Mouse (Mus musculus) cerebellum, adult 9-11 months (tissue): ENCODE results near the gene Mlh3.
"Not testable (repeated sequence)": the region's sequence is repeated elsewhere in the genome, so short reads cannot be mapped to it uniquely, and the experiment has no call there.

ENCODE experiments used
- DNase-seq: peaks from one replicate; pipeline ENCODE4 v3.0.0; 2022

Gene Mlh3

GRCm38 (mm10) chr12:85270319-85270718 lies at the start of gene Mlh3:
Gene Mlh3, minus strand, starts transcription at chr12:85270599.
- peak; percentile 97 for DNase-seq

- DNase-seq: peak; percentile 73
These were observed 38.3 kb upstream of the Mlh3 start for GRCm38 (mm10) chr12:85308651-85309050.

GRCm38 (mm10) chr12:85305247-85305892 lies 35.0 kb upstream of the Mlh3 start:
- DNase-seq: peak; percentile 78

DNA sequence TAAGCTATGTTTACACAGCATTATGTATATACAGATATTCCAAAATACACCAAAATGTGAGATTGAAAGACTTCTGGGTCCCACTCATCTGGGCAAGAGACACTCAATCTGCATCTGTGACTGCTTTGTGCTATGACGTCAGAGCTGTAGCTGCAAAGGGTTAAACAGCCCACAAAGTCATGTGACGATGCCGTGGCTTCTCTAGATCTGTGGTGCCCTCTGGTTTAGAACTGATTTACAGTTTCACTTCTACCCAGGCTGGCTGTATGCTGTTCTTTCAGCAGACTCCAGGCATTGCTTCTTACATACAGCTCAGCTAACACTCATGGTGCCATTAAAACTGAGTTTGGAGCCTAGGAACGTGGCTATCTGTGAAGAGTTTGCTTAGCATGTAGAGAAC lies 34.3 kb upstream of the Mlh3 start:
- no peak for DNase-seq

GRCm38 (mm10) chr12:85303256-85303655 lies 32.9 kb upstream of the Mlh3 start:
- no peak for DNase-seq

DNA sequence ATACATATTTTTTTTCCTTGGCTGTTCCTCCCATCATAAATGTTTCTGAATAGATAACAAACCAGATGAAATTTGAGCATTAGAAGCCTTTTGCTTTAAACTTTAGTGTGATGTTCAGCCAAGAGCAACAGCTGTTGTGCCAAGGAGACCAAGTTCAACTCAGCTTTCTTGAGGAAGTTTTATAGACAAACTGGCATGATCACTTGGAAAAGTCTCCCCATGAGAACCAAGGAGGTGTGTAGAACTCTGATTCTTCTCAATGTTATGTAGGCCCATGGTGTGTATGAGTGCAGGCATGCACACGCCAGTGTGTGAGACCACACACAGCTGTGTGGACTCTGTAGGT lies 28.4 kb upstream of the Mlh3 start:
- DNase-seq: no peak

GRCm38 (mm10) chr12:85298127-85298834 lies 27.9 kb upstream of the Mlh3 start:
- DNase-seq: no peak

DNA sequence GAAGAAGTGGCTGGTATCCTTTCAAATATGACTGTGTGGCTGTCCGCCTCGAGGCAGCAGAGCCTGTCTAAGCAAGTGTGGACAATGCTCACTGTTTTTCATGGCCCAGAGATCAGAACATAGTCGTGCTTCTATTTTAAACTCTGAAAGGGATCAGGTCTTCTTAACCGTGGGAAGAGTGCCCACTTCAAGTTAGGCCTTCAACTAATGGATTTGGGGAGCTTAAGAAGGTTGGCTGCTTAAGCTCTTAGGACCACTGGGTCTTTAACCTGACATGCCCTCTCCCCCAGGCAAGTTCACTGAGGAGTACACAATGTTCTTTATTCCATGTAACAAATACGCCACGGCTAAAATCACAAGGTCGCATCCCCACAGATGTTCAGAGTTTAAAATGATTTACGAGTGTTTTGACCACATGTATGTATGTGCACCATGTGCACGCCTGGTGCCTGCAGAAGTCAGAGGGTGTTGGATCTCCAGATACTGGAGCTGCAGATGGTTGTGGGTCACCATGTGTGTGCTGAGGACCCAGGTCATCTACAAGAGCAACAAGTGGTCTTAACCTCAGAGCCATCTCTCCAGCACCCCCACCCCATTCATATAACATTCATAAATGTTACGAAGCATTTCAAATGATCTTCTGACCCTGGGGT lies 27.1 kb upstream of the Mlh3 start:
- DNase-seq: no peak

DNA sequence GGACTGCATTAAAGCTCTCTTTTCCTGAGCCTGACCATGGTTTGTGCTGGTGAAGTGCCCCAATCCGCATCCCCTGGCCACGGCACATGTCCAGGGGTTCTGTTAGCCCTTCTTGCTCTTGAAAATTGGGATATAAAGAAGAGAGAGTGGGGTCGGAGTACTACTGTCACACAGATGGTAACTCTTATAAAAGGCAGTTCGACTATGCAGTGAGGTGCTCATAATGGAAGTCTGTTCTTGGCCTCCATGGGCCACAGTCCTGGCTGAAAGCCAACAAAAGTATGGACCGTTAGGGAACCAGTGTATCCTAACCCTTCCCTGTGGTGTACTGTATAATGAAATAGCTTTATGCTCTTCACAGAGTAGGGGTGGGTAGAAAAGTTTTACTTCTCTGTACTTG lies 26.5 kb upstream of the Mlh3 start:
- no peak for DNase-seq

DNA sequence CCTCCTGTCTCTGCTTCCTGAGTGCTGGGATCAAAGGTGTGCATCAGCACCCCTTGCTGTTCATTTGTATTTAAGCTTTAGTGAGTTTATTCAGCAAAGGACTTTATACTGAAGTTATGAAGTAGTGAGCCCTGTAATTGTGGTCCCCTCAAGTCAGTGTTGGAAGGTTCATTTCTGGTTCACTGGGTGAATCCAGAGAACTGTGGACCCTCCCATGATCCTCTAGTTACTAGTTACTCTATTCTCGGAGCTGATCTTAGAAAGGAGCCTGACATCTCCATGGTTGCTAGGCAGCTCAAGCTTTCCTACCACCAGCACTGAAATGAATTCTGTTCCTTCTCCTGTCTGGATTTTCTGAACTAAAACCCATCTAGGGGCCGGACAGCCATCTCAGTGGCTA lies 25.1 kb upstream of the Mlh3 start:
- DNase-seq: no peak

GRCm38 (mm10) chr12:85292906-85293305 lies 22.5 kb upstream of the Mlh3 start:
- DNase-seq: no peak

DNA sequence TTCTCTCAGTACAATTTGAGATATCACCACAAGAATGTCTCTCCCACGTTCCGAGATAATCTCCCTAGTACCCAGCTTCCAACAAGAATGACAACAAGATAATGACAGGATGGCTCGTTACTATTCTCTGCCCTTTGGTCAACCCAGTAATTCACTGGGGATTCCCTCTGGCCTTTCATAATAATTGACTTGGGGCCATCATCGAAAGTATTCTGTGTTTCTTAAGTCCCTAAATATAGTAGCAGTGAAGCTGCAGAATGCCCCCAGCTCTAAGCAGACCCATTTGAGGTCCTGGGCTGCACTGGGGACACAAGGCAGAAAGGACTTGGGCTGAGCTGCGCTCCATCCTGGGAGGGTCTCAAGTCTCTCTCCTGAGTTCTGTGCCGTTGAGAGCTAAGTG lies 21.9 kb upstream of the Mlh3 start:
- DNase-seq: no peak

DNA sequence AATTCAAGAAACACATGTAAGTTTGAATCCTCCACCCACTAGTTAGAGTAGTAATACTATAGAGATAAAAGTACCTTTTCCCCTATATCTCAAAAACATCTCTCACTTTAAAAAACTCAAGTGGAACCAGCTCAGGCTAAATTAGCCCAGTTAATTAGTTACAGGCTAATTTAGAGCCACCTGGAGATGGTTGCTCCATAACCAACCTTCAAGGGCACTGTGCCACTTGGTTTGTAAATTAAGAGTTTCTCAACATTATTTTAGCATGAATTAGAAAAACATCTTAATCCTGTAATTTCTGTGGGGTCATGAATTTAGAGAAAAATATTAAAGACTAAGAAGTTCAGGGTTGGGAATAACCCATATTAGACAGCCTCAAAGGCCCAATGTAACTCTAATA lies 21.1 kb upstream of the Mlh3 start:
- no peak for DNase-seq

DNA sequence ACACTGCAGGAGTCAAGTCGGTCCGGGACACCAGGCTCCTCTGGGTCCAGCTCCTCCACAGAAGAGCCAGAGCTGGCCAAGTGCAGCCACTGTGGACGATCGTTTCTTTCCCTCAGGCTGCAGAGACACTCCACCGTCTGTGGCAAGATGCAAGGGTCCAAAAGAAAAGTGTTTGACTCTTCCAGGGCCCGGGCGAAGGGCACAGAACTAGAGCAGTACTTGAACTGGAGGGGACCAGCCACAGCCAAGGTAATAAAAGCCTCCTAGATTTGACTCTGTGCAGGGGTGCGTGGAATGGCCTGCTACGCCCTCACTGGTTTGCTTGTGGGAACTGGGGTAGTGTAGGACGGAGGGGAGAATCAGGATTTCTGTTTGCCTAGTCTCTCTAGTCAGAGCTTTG lies 20.2 kb upstream of the Mlh3 start:
- no peak for DNase-seq

- no peak for DNase-seq
These were observed 19.0 kb upstream of the Mlh3 start for GRCm38 (mm10) chr12:85289157-85290000.

- peak; percentile 40 for DNase-seq
These were observed 18.2 kb upstream of the Mlh3 start, which contains the start of gene Zc2hc1c for GRCm38 (mm10) chr12:85288486-85289156. Gene Zc2hc1c, plus strand, starts transcription at chr12:85288591.

GRCm38 (mm10) chr12:85287809-85288485 lies 17.5 kb upstream of the Mlh3 start, which contains the start of gene Acyp1:
Gene Acyp1, minus strand, starts transcription at chr12:85288438.
- no peak for DNase-seq

DNA sequence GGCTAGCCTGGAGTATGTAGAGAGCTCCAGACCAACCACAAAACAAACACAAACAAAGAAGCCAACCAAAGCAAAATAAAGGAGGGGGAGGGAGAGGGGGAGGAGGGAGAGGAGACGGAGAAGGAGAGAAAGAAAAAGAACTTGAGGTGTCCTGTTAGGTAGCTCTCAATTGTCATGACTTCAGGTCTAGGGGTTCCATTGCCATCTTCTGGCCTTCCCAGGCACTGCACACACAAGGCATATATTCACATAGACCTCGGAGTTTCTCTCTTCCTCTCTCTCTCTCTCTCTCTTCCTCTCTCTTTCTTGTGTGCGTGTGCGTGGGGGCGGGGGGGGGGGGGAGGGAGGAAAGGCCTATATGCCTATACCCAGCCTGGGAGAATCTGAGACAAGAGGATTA lies 16.5 kb upstream of the Mlh3 start:
- no peak for DNase-seq

DNA sequence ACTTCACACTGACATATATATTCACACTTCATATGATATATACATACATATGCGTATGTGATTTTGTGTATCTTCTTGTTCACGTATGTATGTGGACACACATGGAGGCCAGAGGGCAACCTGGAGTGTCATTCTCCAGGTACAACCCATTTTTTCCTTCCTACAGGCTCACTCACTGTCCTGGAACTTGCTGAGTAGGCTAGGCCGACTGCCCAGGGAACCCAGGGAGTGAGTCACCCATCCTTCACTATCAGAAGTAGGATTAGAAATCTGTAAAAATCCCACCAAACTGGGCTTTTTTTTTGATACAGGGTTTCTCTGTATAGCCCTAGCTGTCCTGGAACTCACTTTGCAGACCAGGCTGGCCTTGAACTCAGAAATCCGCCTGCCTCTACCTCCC lies 14.6 kb upstream of the Mlh3 start:
- no peak for DNase-seq

DNA sequence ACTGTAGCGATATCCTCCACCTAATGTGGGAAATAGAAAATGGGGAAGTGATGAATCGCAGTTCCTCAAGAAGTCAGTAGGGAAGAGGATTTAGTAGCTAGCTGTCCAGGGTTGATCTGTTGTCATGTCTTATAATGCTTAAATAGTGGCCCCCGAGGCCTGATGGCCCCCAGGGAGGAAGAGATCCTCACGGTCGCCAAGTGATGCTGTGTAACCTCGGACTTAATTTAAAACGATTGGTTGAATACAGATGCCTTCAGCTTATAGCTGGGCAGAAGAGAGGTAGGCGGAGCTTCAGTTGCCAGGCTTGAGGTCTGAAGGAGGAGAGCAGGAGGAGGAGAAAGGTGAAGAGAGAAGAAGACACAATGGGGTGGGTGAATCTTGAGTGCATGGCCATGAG lies 13.9 kb upstream of the Mlh3 start:
- no peak for DNase-seq

- DNase-seq: not testable (repeated sequence)
These were observed 11.4 kb upstream of the Mlh3 start for GRCm38 (mm10) chr12:85281756-85282155.
